Mouse (Mus musculus): ENCODE results near the gene Tmcc3. TPM values are rescaled to one million over a fixed set of nuclear protein-coding genes. Genes with fewer than 3 reads are reported as not detected.

The Tmcc3 gene
- polyA plus RNA-seq, 1 experiment from 2014 or later, result 3.2 TPM

- Histone ChIP-seq H3K9me3 (no peaks in the 10 kb centered on the region), H3K27ac (no peak overlapping the region), H3K27me3 (ENCODE audit: insufficient read depth, poor library complexity, severe bottlenecking) (no peaks in the 10 kb centered on the region), H3K4me1 (replicated peaks) (peaks cover 8% of the 10 kb centered on the region; the same call in 1 of the 2 replicates), H3K36me3 (no peaks in the 10 kb centered on the region), H3K4me3 (no peak overlapping the region)
- DNase-seq (ENCODE audit: low spot score), result no peak
- WGBS, result 75% methylated on average over 7 of the region's 7 CpGs
Measured at GRCm38 (mm10) chr10:94561351-94561750, 249.6 kb downstream of the Tmcc3 start.

GRCm38 (mm10) chr10:94562188-94562587, 250.4 kb downstream of the Tmcc3 start:
- Histone ChIP-seq H3K27me3 (ENCODE audit: insufficient read depth, poor library complexity, severe bottlenecking) (no peaks in the 10 kb centered on the region), H3K36me3 (no peaks in the 10 kb centered on the region), H3K4me3 (no peak overlapping the region), H3K4me1 (replicated peaks) (peaks cover 11% of the 10 kb centered on the region; the same call in 1 of the 2 replicates), H3K9me3 (no peaks in the 10 kb centered on the region), H3K27ac (no peak overlapping the region)
- 38% methylated on average over 1 of the region's 1 CpGs for WGBS
- no peak for DNase-seq (ENCODE audit: low spot score)

DNA sequence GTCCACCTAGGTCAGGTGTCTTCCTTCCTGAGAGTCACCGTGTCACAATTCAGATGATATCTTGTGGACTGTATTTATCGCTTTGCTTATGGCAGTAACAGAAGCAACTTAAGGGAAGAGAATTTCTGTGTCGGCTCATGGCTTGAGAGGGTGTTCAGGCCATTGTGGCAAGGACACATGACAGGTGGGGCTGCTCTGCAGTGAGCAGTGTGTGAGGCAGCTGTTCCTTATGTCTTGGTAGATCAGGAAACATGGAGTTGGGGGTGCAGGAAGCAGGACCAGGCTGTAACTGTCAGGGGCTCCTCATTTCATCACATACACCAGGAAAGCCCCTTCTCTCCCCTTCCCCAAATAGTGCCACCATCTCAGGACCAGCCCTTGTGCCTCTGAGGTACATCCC, 251.2 kb downstream of the Tmcc3 start:
- Histone ChIP-seq H3K27me3 (ENCODE audit: insufficient read depth, poor library complexity, severe bottlenecking) (no peaks in the 10 kb centered on the region), H3K27ac (no peak overlapping the region), H3K36me3 (no peaks in the 10 kb centered on the region), H3K9me3 (no peaks in the 10 kb centered on the region), H3K4me3 (no peak overlapping the region), H3K4me1 (replicated peaks) (peaks cover 11% of the 10 kb centered on the region; the same call in 1 of the 2 replicates)
- WGBS, result 89% methylated on average over 3 of the region's 3 CpGs
- DNase-seq (ENCODE audit: low spot score), result no peak

DNA sequence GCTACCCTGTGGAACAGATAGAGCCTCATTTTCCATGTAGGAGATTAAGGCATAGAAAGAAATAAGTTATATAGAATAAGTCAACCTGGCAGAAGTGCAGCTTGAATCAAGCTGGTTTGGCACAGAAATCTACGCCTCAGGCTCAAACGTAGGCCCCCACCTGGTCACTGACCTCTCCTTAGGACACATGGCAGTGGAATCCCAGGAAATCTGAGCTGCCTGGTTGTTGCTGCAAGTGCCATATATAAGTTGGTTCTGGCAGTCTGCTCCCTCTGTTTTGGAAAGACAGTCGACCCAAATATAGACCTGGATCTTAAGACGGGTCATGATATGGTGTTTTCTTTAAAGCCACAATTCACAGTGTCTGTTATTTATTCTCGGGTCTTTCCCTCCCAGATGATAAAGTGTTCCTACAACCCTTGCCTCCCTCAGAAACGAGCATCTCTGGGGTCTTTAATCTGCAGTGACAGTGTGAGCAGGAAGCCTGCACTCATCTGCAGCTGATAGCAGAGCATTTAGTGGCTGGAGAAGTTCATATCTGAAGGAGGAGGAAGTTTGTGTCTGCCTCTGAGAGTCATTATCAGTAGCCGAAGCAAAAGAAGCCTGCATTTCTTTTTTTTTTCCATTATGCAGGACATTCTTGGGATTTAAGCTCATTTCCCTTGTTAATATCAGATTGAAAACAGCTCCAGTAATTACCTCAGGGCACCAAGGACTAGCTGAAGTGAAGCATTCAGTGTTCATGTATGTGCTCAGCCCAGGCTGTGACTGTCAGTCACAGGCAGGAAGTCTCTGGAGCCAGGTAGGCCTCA, 253.9 kb downstream of the Tmcc3 start:
- WGBS, result 67% methylated on average over 7 of the region's 7 CpGs
- no peaks in the 10 kb centered on the region for H3K9me3 ChIP-seq

DNA sequence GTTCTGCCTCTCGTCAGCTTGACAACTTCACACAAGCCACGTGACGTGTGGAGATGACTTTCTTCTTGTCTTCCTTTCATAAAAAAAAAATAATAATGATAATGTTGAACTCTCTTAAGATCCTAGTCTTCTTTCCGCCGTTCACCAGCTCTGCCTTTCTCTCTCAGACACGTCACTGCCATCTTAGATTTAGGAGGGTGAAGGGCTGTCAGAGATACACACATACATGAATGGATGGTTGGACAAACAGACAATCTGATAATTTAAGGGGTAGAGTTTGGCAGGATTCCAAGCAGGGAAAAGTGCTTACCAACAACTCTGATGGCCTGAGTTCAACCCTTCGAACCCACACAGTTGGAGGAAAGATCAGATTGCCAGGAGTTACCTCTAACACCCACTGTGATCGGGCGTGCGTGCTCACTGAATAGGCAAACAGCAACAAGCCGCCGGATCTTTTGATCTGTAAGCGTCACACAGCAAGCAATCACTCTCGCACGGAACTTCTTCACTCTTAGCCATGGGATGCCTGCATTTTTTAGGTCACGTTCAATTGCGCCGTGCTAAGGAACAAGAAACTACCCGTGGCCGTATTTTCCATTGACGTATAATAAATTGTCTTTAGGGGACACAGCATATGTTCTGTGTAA, 254.6 kb downstream of the Tmcc3 start:
- WGBS, result 49% methylated on average over 21 of the region's 21 CpGs
- no peak overlapping the region for H3K27ac ChIP-seq
- DNase-seq (ENCODE audit: low spot score), result no peak
- H3K4me1 ChIP-seq (replicated peaks), result peaks cover 9% of the 10 kb centered on the region; the same call in 1 of the 2 replicates
- no peaks in the 10 kb centered on the region for H3K27me3 ChIP-seq (ENCODE audit: insufficient read depth, poor library complexity, severe bottlenecking)
- H3K9me3 ChIP-seq, result no peaks in the 10 kb centered on the region
- no peak overlapping the region for H3K4me3 ChIP-seq
- no peaks in the 10 kb centered on the region for H3K36me3 ChIP-seq

More for the DNA sequence above, 253.9 kb downstream of the Tmcc3 start:
- H3K27me3 ChIP-seq (ENCODE audit: insufficient read depth, poor library complexity, severe bottlenecking), result no peaks in the 10 kb centered on the region
- no peaks in the 10 kb centered on the region for H3K36me3 ChIP-seq
- no peak overlapping the region for H3K4me3 ChIP-seq
- H3K27ac ChIP-seq, result no peak overlapping the region
- H3K4me1 ChIP-seq (replicated peaks), result peaks cover 9% of the 10 kb centered on the region; the same call in 1 of the 2 replicates
- DNase-seq (ENCODE audit: low spot score), result no peak

GRCm38 (mm10) chr10:94567251-94567650, 255.5 kb downstream of the Tmcc3 start:
- no peaks in the 10 kb centered on the region for H3K9me3 ChIP-seq
- no peak for DNase-seq (ENCODE audit: low spot score)
- H3K27me3 ChIP-seq (ENCODE audit: insufficient read depth, poor library complexity, severe bottlenecking), result no peaks in the 10 kb centered on the region
- no peak overlapping the region for H3K27ac ChIP-seq
- peaks cover 9% of the 10 kb centered on the region; the same call in 1 of the 2 replicates for H3K4me1 ChIP-seq (replicated peaks)
- 93% methylated on average over 6 of the region's 6 CpGs for WGBS
- no peaks in the 10 kb centered on the region for H3K36me3 ChIP-seq
- H3K4me3 ChIP-seq, result no peak overlapping the region

DNA sequence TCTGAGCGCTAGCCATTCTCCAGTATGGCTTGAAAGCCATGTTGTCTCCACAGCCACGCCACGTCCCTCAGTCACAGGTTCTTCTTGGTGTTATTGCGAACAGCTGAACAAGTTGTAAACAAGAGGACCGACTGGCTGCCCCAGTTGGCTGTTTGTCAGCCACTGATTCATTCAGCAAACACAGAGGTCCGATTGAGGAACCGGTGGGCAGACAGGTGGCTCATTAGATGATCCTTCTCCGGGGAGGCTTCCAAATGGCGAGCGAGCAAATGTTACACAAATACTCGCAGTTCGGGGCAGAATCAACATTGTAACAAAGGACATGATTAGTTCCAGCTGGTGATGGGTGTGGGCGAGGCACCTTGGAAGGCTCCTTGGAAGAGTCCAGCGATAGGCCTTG, 256.2 kb downstream of the Tmcc3 start:
- Histone ChIP-seq H3K36me3 (no peaks in the 10 kb centered on the region), H3K4me1 (replicated peaks) (peaks cover 9% of the 10 kb centered on the region; the same call in 1 of the 2 replicates), H3K27me3 (ENCODE audit: insufficient read depth, poor library complexity, severe bottlenecking) (no peaks in the 10 kb centered on the region), H3K9me3 (no peaks in the 10 kb centered on the region), H3K27ac (no peak overlapping the region), H3K4me3 (no peak overlapping the region)
- 81% methylated on average over 14 of the region's 14 CpGs for WGBS
- no peak for DNase-seq (ENCODE audit: low spot score)

DNA sequence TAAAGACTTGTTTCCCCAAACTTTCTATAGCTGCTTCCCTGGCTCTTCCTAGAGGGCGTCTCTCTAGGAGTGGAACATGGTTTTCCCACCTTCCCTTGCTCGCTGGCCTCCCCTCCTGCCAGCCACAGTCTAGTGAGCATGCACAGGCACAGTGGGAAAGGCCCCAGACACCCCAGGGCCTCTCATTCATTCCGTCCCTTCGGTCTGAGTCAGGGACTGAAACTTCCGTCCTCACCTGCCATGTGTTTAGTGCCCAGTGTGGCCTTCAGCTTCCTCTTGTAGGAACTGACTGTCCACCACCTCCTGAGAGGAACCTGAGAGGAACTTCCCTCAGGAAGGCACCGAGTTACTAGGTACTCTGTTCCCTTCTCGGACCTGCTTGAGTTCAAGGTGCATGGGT, 257.1 kb downstream of the Tmcc3 start:
- Histone ChIP-seq H3K36me3 (no peaks in the 10 kb centered on the region), H3K4me1 (replicated peaks) (peaks cover 9% of the 10 kb centered on the region; the same call in 1 of the 2 replicates), H3K27ac (no peak overlapping the region), H3K9me3 (no peaks in the 10 kb centered on the region), H3K27me3 (ENCODE audit: insufficient read depth, poor library complexity, severe bottlenecking) (no peaks in the 10 kb centered on the region), H3K4me3 (no peak overlapping the region)
- DNase-seq (ENCODE audit: low spot score), result no peak
- WGBS, result 81% methylated on average over 7 of the region's 7 CpGs

- no peaks in the 10 kb centered on the region for H3K9me3 ChIP-seq
- no peak overlapping the region for H3K4me3 ChIP-seq
- H3K27ac ChIP-seq, result no peak overlapping the region
- H3K4me1 ChIP-seq (replicated peaks), result peaks cover 11% of the 10 kb centered on the region
- WGBS, result 76% methylated on average over 7 of the region's 7 CpGs
- DNase-seq (ENCODE audit: low spot score), result no peak
- H3K27me3 ChIP-seq (ENCODE audit: insufficient read depth, poor library complexity, severe bottlenecking), result no peaks in the 10 kb centered on the region
- no peaks in the 10 kb centered on the region for H3K36me3 ChIP-seq
Measured at GRCm38 (mm10) chr10:94569731-94570130, 258.0 kb downstream of the Tmcc3 start.

DNA sequence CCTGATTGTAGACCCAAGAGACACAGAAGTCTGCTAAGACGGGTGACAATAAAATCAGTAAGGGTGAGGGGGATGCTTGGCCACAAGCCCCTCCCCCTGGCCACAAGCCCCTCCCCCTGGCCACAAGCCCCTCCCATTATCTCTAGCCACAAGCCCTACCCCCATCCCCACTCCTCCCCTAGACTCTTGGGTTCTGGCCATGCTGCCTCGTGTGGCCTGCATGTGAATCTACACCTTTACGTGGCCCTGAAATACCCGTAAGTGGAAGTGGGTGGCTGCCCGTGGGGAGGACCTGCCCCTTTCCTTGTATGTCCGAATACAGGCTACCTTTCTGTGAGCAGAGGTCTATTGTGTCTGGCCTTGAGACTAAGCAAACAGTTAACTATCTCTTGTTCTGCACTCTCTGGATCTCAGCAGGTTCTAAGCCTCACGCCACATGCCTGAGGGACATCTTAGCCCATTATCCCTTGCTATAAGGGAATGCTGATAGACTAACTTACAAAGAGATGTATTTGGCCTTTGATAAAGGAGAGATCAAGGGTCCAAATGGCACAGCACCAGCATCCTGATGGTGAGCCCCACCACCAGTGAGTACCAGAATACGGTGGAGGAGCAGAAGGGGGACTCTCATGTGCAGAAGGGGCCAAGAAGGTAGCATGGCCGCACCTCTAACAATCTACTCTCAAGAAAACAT, 260.3 kb downstream of the Tmcc3 start:
- H3K4me3 ChIP-seq, result no peak overlapping the region
- DNase-seq (ENCODE audit: low spot score), result no peak
- H3K27ac ChIP-seq, result no peak overlapping the region
- peaks cover 14% of the 10 kb centered on the region for H3K4me1 ChIP-seq (replicated peaks)
- no peaks in the 10 kb centered on the region for H3K36me3 ChIP-seq
- WGBS, result 83% methylated on average over 9 of the region's 9 CpGs
- H3K9me3 ChIP-seq, result no peaks in the 10 kb centered on the region
- no peaks in the 10 kb centered on the region for H3K27me3 ChIP-seq (ENCODE audit: insufficient read depth, poor library complexity, severe bottlenecking)

DNA sequence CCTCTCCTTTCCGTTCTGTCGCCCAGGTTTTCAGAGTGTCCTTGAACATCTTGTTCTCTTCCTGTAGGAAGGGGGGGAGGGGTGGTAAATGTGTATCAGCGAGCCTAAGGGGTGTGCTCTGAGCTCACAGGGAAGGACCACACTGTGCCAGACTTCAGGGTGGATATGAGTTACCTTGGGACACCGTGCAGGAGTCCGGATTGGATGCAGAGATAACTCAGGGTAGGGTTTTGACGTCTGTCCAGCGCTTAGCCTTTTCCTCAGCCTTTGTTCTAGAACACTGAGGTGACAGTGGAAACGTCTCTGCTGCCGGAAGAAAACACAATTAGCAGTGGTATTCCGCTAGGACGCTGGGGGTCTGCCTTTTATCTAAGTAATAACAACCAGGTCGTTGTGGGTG, 261.0 kb downstream of the Tmcc3 start:
- Histone ChIP-seq H3K4me1 (replicated peaks) (peaks cover 14% of the 10 kb centered on the region), H3K27ac (no peak overlapping the region), H3K4me3 (no peak overlapping the region), H3K36me3 (no peaks in the 10 kb centered on the region), H3K9me3 (no peaks in the 10 kb centered on the region), H3K27me3 (ENCODE audit: insufficient read depth, poor library complexity, severe bottlenecking) (no peaks in the 10 kb centered on the region)
- no peak for DNase-seq (ENCODE audit: low spot score)
- WGBS, result 74% methylated on average over 12 of the region's 12 CpGs

- Histone ChIP-seq H3K4me3 (no peak overlapping the region), H3K4me1 (replicated peaks) (peaks cover 9% of the 10 kb centered on the region), H3K9me3 (no peaks in the 10 kb centered on the region), H3K36me3 (no peaks in the 10 kb centered on the region), H3K27ac (no peak overlapping the region), H3K27me3 (ENCODE audit: insufficient read depth, poor library complexity, severe bottlenecking) (no peaks in the 10 kb centered on the region)
- no peak for DNase-seq (ENCODE audit: low spot score)
- WGBS, result 86% methylated on average over 13 of the region's 13 CpGs
Measured at GRCm38 (mm10) chr10:94574451-94575333, 262.9 kb downstream of the Tmcc3 start.
